Mouse (Mus musculus) bone marrow macrophage, adult 2 months (primary cell): ENCODE measurements around the gene Rab40b.

ENCODE experiments used
- CTCF ChIP-seq: IDR thresholded peaks from 2 replicates; pipeline ENCODE4 v1.5.1; 2012; ENCODE audit warnings: low read depth, mild to moderate bottlenecking, low read length, moderate library complexity
- POLR2A ChIP-seq: IDR thresholded peaks from 2 replicates; pipeline ENCODE4 v1.6.1; 2012; ENCODE audit warnings: mild to moderate bottlenecking, low read depth, low read length, borderline replicate concordance

GRCm38 (mm10) chr11:121434156-121435155 is 46.4 kb upstream of the Rab40b start, which contains the start of gene Fn3k:
- TF ChIP-seq CTCF (no peak), POLR2A (no peak)
